Mouse (Mus musculus) adrenal gland, postnatal 14 days (tissue): ENCODE measurements at regions not wholly inside any gene's neighbourhood (a gene's known extent, or its start where the extent isn't known, plus 50 kb on each side); places are given as distances from the start of the nearest gene placed in this dataset.
A peak's percentile ranks its signal among the peaks of the same experiment; 100 is the strongest.

Experiments
- DNase-seq: peaks from one replicate; pipeline ENCODE4 v3.0.0; 2021; ENCODE audit warnings: mixed read lengths

DNA sequence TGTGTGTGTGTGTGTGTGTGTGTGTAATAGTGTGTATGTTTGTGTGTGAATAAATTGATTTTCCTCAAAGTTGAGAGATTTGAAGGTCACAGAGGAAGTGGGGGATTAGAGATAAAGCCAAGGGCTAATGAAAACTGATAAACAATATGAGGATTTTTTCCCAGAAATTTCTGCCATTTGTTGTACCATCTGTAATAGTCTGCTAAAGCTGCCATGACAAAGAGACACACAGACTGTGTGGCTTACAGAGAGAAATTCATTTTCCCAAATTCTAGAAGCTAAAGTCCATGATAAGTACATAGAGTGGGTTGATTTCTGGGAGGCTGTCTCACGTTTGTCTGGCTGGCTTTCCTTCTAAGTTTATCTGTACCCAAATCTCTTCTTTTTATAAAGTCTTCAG, 259.6 kb downstream of the Ndufa4 start:
- DNase-seq: no peak

DNA sequence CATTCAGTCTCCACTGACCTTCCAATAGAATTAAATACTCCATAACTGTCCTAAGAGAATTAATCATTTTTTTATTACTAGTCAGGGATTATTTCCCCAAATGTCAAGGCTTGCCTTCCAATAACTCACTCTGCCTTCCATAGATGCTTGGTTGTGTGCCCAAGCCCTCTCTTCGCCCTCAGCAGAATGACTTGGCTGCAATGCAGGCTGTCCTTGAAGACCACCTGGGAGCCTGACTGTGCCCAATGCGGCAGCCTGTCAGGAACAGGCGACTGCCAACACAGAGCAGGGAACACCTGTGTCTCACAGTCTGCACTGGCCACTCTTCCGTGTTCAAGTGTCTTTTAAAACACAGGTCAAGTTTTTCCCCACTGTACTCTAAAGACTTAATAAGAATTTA, 294.0 kb downstream of the Ndufa4 start:
- peak; percentile 65 for DNase-seq

DNA sequence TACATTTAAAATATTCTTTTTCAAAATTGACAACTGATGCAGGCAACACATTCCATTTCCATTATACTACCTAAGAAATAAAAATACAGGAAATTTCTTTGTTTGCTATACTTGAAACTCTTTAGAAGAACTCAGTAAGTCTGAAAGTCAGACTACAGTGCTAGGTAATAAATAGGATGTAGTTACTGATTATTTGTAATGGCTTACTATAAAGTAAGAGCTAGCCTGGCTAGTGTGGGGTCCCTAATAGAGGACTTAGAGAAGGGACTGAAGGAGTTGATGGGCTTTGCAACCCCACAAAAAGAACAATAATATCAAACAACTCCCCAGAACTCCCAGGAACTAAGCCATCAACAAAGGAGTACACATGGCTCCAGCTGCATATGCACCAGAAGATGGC, 299.1 kb downstream of the Ndufa4 start:
- DNase-seq: no peak

DNA sequence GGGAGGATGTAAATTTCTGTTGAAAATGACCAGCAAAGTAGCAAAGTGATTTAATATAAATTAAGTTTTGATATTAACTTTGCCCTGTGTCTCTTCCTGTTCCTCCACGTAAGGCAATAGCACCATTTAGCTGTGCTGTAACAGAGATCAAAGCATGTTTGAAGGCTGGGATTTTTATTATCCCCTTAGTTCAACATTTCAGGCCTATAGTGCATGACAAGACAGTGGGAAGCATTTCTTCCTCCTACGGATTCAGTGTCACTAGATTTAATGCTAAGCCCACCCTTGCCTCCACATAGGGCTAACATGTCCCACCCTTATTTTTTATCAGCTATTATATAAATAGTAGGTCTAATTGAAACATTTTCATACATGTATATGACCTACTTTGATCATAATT, 299.6 kb downstream of the Ndufa4 start:
- no peak for DNase-seq

DNA sequence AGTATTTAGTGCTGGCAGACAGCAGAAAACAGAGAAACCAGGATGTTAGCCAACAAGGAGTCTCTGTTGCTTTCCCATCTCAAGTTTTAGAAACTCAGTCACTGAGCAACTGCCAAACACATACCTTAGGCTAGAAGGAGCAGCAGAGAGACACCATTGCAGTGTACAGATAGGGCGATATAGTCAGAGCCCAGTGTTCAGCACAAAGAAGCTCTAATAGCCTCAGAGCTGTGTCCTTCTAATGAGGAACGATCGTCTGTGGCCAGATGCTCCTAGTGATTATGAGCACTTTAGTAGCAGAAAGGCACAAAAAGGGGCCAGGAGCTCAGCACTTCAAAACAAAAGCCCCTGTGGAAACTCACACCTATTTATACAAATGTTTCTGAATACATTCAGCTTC, 301.2 kb downstream of the Ndufa4 start:
- no peak for DNase-seq

DNA sequence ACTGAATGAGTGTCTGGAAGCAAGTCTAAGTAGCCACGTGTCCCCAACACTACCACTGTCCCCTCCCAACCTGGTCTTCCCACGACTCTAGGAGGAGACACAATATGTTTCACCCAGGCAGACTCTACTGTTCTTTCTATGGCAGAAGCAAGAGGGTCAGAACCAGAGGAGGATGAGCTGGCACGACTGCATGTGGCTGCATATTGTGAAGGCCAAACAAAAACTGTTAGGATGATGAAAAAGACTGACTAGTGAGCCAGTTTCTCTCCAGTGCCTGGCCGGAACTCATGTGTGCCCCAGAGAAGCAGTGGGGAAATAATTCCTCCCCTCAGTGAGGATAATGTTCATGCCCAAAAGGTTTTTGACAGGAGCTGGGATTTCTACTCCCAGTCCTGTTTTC, 301.8 kb downstream of the Ndufa4 start:
- DNase-seq: peak; percentile 11

DNA sequence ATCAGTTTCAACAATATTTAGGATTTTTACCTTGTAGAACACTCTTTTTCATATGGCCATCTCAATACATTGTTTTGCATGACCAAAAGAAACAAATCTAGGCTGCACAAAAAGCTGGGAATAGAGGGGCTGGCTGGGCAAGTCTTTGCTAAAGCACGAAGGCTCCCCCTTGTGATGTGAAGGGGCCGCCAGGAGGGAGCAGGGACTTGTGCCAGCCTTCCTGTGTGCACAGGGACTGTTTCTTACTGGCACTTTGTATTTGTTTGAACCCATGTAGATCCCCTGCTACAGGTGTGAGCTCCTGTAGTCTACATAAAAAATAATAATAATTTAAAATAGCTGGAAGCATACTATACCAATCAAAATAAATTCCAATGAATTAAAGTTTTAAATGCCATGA, 312.4 kb downstream of the Ndufa4 start:
- peak; percentile 40 for DNase-seq

DNA sequence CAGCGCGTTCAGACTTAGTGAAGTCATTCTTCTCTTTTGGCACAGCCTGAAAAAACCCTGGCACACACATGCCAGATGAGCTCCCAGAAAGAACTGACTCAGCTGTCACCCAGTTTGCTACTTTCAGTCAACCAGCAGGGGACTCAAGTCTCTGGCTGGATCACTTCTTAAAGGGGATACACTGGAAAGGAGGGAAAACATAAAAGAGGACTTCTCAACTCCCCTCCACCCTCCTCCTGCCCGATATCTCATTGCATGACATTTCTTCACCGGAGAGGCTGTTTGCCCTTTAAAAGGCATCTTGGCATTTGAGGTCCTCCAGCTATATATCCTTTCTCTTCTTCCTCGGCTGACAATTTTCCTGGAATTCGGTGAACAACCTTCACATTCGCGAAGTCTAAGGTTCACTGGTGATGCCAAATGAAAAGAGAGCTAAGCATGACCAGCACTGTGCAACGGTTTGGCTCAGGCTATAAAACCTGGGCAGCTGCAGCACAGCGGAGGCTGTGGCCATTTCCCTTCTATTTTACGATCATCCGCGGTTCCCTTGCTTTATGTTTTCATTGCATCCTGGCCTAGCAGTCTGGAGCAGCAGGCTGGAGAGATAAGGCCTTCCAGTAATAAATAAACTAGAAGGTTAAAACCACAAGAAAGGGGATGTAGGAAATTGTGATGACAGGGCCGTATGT, 313.6 kb downstream of the Ndufa4 start:
- DNase-seq: peak; percentile 48

DNA sequence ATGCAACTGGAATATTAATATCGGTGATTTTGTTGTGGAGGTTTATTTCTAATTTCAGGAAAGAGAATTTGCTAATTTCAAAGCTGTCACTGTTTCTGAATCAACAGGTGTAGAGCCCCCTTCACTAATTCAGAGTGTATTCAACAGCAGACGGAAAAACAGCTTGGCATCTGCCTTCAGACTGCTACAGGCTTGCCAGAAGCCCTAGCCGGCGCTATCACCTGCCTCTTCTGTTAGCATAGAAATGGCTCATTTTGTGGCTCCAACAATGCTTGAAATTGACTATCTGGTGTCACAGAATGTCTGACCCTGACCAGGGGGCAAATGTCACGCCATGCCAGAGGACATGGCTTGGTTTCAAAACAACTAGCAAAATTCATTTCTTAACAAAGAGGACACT, 331.2 kb downstream of the Ndufa4 start:
- no peak for DNase-seq

DNA sequence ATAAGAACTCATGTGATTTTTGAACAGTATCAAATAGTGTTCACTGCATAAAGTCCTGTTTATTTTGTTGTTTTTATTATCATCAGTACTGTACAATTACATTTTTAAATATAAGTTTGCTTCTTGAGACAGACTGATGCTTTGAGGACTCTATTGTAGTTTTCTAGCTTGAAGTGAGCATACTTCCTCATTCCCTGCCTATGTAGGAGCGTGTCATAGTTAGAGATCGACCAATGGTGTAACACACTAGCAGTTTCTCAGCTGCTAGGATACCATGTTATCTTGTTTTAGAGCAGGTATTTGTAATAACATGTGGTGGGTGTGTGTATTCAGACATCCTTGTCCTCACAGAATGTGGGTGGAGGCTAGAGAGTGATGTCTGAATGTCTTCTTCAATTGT, 342.1 kb downstream of the Ndufa4 start:
- DNase-seq: no peak

DNA sequence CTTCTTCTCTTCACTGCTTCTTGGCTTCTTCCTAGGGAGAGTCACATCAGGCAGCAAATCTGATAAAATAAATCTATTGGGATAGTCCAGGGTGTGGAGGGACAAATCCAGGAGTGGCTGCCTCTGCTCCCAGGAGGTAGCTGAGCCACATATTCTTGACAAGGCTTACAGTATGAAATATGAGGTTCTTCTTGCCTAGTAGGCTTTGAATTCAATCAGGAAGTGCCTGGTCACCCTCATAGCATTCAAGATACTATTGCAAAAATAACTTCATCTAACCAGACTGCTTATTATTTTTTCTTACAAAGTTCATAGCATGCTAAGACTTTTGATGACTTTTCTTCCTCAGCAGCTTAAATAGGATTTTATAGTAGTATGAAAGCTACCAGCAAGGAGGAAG, 356.8 kb downstream of the Ndufa4 start:
- no peak for DNase-seq

DNA sequence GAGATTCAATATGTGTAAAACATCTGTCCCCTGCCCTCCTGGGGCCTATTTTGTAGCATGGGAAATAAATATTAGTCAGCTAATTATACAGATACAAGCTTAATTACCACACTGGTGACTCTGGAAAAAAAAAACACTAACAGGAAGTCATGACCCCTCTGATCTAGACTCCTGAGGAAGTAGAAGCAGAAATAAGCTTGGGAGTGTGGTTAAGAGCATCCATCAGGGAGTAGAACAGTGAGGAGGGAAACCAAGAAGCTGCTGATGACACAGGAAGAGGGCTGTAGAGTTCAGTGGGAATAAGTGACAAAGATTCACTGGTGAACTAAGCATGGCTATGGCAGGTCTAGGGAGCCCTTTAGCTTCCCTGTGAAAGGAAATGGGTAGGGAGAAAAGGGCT, 360.0 kb downstream of the Ndufa4 start:
- no peak for DNase-seq

DNA sequence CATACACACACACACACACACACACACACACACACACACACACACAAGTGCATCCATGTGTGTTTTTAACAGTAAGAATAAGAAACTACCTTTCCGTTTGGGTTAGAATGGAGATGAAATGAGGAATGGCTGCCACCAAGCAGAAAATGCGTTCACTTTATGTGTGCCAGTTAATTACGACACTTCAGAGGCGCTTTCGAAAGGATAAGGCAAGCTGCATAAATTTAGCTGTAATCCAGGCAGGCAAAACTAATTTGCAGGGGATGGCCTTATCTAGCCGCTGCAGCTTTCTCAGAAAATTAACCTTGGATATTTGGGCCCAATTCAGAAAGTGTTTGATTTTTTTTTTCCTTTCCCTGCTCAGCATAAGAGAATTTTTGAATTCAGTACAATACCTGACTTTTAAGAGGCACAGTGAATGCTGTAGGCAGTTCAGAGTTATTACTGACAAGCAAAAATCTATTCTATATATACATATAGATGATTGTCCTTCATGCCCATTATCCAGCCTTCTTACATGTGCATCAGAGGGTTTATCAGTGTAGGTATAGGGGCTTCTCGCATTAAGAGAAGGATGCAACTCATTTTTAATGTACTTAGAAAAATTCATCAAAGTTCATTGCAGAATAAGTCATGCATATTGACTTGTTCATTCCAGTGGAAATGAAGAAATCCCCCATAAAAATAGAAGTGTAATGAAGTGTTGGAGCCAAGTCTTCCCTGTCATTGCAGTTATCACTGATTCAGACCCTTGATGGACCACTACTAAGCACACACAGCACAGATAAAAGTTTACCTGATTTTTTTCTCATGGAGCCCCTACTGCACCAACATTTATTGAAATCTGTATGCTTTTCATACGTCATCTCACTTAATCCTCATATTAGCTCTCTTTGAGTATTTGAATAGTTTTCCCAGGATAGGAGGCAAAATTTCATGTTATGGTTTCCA, 372.1 kb downstream of the Ndufa4 start:
- DNase-seq: no peak

DNA sequence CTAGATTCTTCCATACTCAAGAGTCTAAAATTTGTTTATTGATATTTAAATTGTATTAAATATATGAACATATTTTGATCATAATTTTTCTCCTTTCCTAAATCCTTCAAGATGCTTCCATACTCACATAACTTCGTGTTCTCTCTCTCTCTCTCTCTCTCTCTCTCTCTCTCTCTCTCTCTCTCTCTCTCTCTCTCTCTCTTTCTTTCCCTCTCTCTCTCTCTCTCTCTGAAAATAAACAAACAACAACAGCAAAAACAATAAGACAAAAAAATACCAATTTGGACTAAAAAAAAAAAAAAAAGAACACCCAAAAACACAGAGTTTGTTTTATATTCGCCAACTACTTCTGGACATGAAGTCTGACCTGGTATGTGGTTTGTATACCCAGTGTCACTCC, 404.2 kb downstream of the Ndufa4 start:
- DNase-seq: no peak

DNA sequence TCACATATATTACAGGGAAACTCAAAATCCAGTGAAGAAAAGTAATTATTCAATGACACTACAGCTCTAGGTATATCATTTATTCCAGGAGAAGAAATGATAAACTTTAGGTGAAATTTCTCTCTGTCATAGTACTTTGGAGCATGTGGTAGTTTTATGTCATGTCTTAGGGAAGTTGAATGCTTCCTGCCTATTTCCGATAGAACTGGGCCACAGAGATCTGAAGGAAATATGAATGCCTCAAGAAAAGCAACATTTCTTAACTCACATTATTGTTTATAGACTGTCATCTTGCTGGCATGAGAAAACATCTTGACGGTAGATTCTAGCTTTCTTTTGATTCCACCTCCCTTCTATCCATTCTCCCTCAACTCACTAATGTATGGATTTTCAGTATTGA, 412.9 kb downstream of the Ndufa4 start:
- DNase-seq: no peak

DNA sequence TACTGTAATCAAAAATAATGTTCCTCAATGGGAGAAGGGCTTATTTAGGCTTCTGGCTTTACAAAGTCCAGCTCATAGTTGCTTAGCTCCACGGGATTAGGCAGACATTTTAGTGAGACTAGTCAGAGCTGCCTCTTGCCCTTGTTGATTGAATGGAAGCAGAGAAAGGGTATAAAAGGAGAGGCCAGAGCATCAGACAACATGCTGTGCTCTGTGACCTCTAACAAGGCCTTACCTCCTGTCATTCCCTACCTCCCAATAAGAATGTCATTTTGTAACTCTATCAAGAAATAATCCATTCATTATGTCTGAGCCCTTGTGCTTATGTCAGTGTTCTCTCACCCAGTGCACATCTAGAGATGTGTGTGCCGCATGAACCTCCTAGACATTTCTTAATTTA, 430.3 kb downstream of the Ndufa4 start:
- DNase-seq: no peak
